Mouse (Mus musculus) small intestine, adult 2 months (tissue): ENCODE measurements around the gene E030025P04Rik.

Experiments
- CTCF ChIP-seq: fragments of 200-500 bp; IDR thresholded peaks from 2 replicates; pipeline ENCODE4 v1.5.1; 2012; ENCODE audit warnings: low read depth, mild to moderate bottlenecking, control low read depth, inconsistent platforms, low read length, moderate library complexity, mixed read lengths; ENCODE audit not compliant: insufficient replicate concordance, insufficient read length; ENCODE audit errors: extremely low read depth
- POLR2A ChIP-seq: fragments of 200-500 bp; IDR thresholded peaks from 2 replicates; pipeline ENCODE4 v1.6.1; 2012; ENCODE audit warnings: low read depth, mild to moderate bottlenecking, control low read depth, inconsistent platforms, low read length, moderate library complexity

GRCm38 (mm10) chr11:109144890-109145341 is 747 bp upstream of the E030025P04Rik start:
- no peak for TF ChIP-seq CTCF
- TF ChIP-seq POLR2A = no peak
